Mouse (Mus musculus) macrophage (primary cell): ENCODE results near the gene Pdia3. TPM values are rescaled to one million over a fixed set of nuclear protein-coding genes. Genes with fewer than 3 reads are reported as not detected.
A peak's percentile ranks its signal among the peaks of the same experiment; 100 is the strongest.
"Not testable (repeated sequence)": the region's sequence is repeated elsewhere in the genome, so short reads cannot be mapped to it uniquely, and the experiment has no call there.

Source experiments
- H3K27ac ChIP-seq: fragments of 350-480 bp; formaldehyde crosslinking; 2 replicates; pipeline ENCODE4 v1.9.0; 2021
- H3K36me3 ChIP-seq: fragments of 350-480 bp; formaldehyde crosslinking; 2 replicates; pipeline ENCODE4 v1.9.0; 2021; ENCODE audit errors: inconsistent target
- H3K4me3 ChIP-seq: fragments of 350-480 bp; formaldehyde crosslinking; 2 replicates; pipeline ENCODE4 v1.9.0; 2021; ENCODE audit errors: inconsistent target
- H3K79me2 ChIP-seq: fragments of 350-480 bp; formaldehyde crosslinking; 2 replicates; pipeline ENCODE4 v1.9.0; 2021; ENCODE audit errors: inconsistent target
- WGBS: methylation state at CpG from one replicate; pipeline ENCODE4 v1.1.7; 2026; ENCODE audit warnings: inconsistent platforms; ENCODE audit not compliant: missing documents; 5-methylcytosine and 5-hydroxymethylcytosine counted together
- polyA plus RNA-seq: library from polyadenylated mRNA; stranded (reverse); fragments of 250-400 nt; gene quantifications from 3 replicates; pipeline ENCODE4 v1.2.4, GENCODE M21; 2018; ENCODE audit warnings: inconsistent platforms
- total RNA-seq, 78 experiments: library from RNA; depleted of rRNA; stranded (reverse); fragments of 250-400 nt; gene quantifications; 1 replicate in 9 of 78; 2 replicates in 24 of 78; 3 replicates in 43 of 78; 4 replicates in 2 of 78; pipeline ENCODE4 v1.2.4; 2018; ENCODE audit warnings: inconsistent platforms in 56 of 78

The Pdia3 gene
- total RNA-seq (2018; cell fraction: chromatin; rRNA removed): 100 to 1,000 TPM in 1 of 26 experiments, 10 to 100 TPM in 25; 19.4 to 107 (median 30.1) TPM
- 100 to 1,000 TPM; 239 to 423 (median 336) TPM for total RNA-seq (2018; cell fraction: cytosol; rRNA removed)
- total RNA-seq (2018; cell fraction: nucleus; rRNA removed): 100 to 1,000 TPM in 25 of 26 experiments, 10 to 100 TPM in 1; 55.0 to 472 (median 280) TPM
- polyA plus RNA-seq: 359 to 654 TPM (median 440 TPM) in 3 replicates

DNA sequence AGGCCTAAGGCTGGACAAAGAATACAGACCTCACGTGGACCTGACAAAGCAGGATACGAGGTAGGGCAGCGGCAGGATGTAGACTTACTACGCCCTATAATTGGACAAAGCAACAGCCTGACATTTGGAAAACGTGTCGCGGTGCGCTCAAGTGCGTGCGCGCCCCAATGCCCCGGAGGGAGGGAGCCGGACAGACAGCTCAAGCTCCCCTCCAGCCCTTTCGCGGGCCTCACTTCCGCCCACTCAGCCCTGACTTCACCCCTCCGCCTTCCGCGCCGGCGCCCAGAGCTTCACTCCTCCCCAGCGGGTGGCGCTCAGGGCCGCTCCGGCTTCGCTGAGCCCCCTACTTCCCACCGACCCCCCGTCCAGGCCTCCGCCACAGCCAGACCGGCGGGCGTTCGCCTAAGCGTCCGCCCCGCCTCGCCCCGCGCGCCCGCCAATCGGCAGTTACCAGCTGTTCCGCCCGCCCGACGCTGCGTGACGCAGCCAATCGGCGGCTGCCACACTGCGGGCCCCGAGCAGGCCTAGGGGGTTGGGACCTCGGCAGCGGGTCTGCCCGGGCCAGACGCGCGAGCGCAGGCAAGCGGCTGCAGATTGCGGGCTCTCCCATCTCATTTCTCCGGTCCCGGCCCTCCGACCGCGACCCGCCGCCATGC lies at the start of gene Pdia3, which contains the start of gene Catsper2:
Gene Pdia3 (plus strand): TSS at position 389 of the 656 bp plus-strand sequence.
Gene Catsper2 (minus strand): TSS at position 406 of the 656 bp plus-strand sequence.
- Histone ChIP-seq H3K27ac (peak within 1 kb of the TSS; percentile 74), H3K4me3 (peak within 1 kb of the TSS; percentile 79), H3K36me3 (0 out of 2 replicates have a peak, but pooled peaks cover 12% of the 10 kb centered on the region), H3K79me2 (peaks cover 46% of the 10 kb centered on the region)
- under 1% methylated on average over 45 of the region's 68 CpGs for WGBS

GRCm38 (mm10) chr2:121368831-121369230 lies 44.7 kb upstream of the Pdia3 start:
- H3K36me3 ChIP-seq: no peaks in the 10 kb centered on the region
- H3K27ac ChIP-seq: no peak overlapping the region
- 88% methylated on average over 2 of the region's 2 CpGs for WGBS

DNA sequence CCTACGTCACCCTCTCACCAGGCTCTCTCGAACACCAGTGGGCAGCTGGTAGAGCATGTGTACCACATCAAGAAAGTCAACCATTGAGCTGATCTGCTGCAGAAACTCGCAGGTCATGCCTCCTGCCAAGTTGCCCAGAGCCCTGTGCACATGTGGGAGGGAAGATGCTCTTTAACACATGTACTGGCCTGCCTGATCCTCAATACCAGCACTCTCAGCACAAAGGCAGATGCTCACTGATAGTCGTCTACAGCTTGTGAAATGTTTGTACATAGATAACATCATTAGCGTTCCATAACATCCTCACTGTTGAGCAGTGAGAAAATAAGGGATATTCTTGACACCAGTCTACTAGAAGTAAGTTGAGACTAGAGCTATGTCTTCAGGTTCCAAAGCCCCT lies 42.7 kb upstream of the Pdia3 start:
- WGBS: 91% methylated on average over 5 of the region's 5 CpGs
- Histone ChIP-seq H3K4me3 (no peak overlapping the region), H3K36me3 (no peaks in the 10 kb centered on the region), H3K27ac (no peak overlapping the region), H3K79me2 (no peaks in the 10 kb centered on the region)

More at GRCm38 (mm10) chr2:121368831-121369230, 44.7 kb upstream of the Pdia3 start:
- no peak overlapping the region for H3K4me3 ChIP-seq
- H3K79me2 ChIP-seq: no peaks in the 10 kb centered on the region

GRCm38 (mm10) chr2:121372266-121372665 lies 41.3 kb upstream of the Pdia3 start:
- 93% methylated on average over 3 of the region's 3 CpGs for WGBS
- H3K79me2 ChIP-seq: no peaks in the 10 kb centered on the region
- H3K4me3 ChIP-seq: no peak overlapping the region
- H3K36me3 ChIP-seq: no peaks in the 10 kb centered on the region
- H3K27ac ChIP-seq: no peak overlapping the region

DNA sequence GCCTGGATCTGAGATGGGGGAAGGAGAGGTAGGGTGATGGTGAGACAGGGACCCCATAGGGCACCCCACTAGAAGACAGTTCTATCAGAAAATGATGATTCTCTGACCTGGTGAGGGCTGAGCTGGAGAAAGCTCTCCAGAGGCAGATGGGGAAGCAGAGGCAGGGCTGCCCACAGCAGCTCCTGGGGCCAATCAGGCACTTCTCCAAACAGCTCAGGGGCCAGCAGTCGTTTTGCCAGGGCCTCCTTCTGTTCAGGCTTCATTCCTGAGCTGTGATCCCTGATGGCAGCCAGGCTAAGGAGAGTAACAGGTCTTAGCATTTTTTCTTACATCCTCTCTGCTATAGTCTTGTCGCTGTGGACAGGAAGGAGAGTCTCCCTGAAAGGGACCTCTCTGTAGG lies 38.8 kb upstream of the Pdia3 start:
- 48% methylated on average over 2 of the region's 2 CpGs for WGBS
- no peak overlapping the region for H3K27ac ChIP-seq
- no peak overlapping the region for H3K4me3 ChIP-seq
- no peaks in the 10 kb centered on the region for H3K36me3 ChIP-seq
- H3K79me2 ChIP-seq: no peaks in the 10 kb centered on the region

GRCm38 (mm10) chr2:121386961-121387575 lies 26.5 kb upstream of the Pdia3 start, which contains the start of gene Strc:
Gene Strc, minus strand, starts transcription at chr2:121387168.
- 97% methylated on average over 12 of the region's 17 CpGs for WGBS

GRCm38 (mm10) chr2:121396624-121397023 lies 17.0 kb upstream of the Pdia3 start:
- 34% methylated on average over 8 of the region's 8 CpGs for WGBS
- Histone ChIP-seq H3K27ac (no peak overlapping the region), H3K79me2 (no peaks in the 10 kb centered on the region), H3K36me3 (no peaks in the 10 kb centered on the region), H3K4me3 (no peak overlapping the region)

More at GRCm38 (mm10) chr2:121386961-121387575, 26.5 kb upstream of the Pdia3 start, which contains the start of gene Strc:
- not testable (repeated sequence) for H3K36me3 ChIP-seq, H3K27ac ChIP-seq, H3K79me2 ChIP-seq, H3K4me3 ChIP-seq

GRCm38 (mm10) chr2:121403296-121403695 lies 10.3 kb upstream of the Pdia3 start:
- Histone ChIP-seq H3K4me3 (no peak overlapping the region), H3K79me2 (no peaks in the 10 kb centered on the region), H3K36me3 (no peaks in the 10 kb centered on the region), H3K27ac (no peak overlapping the region)

DNA sequence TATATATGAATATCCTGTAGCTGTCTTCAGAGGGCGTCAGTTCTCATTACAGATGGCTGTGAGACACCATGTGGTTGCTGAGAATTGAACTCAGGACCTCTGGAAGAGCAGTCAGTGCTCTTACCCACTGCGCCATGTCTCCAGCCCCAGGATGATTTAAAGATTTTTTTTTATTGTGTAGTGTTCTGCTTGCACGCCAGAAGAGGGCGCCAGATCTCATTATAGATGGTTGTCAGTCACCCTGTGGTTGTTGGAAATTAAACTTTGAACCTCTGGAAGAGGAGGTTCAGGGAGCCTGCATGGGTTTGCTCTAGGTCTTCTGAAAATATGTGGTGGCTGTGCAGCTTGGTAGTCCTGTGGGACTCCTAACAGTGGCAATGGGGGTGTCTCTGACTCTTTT lies 5.4 kb upstream of the Pdia3 start:
- 44% methylated on average over 4 of the region's 4 CpGs for WGBS
- H3K4me3 ChIP-seq: no peak overlapping the region
- H3K27ac ChIP-seq: no peak overlapping the region
- H3K79me2 ChIP-seq: no peaks in the 10 kb centered on the region; the same call in 1 of the 2 replicates
- H3K36me3 ChIP-seq: no peaks in the 10 kb centered on the region

DNA sequence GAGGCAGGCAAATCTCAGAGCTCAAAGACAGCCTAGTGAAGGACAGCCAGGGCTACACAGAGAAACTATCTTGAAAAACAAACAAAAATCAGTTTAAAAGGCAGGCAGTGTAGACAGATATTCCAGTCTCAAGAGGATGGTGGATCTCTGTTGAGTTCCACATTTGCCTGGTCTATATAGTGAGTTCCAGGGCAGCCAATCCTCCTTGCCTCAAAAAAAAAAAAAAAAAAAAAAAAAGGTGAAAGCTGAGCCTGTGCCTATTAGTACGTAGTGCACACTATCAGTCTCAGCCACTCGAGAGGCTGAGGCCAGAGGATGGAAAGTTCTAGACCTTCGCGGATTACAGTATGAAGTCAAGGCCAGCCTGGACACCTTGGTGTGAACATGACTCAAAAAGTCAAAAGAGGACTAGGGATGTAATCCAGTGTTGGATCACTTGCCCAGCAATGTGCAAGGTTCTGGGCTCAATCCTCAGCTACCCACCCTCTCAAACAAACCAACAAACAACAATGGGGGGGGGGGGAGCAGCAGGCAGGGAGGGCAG lies 660 bp upstream of the Pdia3 start:
- 0 out of 2 replicates have a peak, but pooled peaks cover 8% of the 10 kb centered on the region for H3K36me3 ChIP-seq
- H3K4me3 ChIP-seq: peak overlapping the region; percentile 57
- H3K79me2 ChIP-seq: peaks cover 40% of the 10 kb centered on the region
- peak overlapping the region; percentile 74 for H3K27ac ChIP-seq
- 0% methylated on average over 2 of the region's 4 CpGs for WGBS

GRCm38 (mm10) chr2:121414139-121414685 lies 637 bp downstream of the Pdia3 start:
- WGBS: 1% methylated on average over 26 of the region's 32 CpGs
- H3K79me2 ChIP-seq: peaks cover 53% of the 10 kb centered on the region
- H3K4me3 ChIP-seq: peak overlapping the region; percentile 79
- H3K27ac ChIP-seq: peak overlapping the region; percentile 52
- 0 out of 2 replicates have a peak, but pooled peaks cover 12% of the 10 kb centered on the region for H3K36me3 ChIP-seq

GRCm38 (mm10) chr2:121415103-121415502 lies 1.5 kb downstream of the Pdia3 start:
- H3K79me2 ChIP-seq: peaks cover 62% of the 10 kb centered on the region
- peak overlapping the region; percentile 79 for H3K4me3 ChIP-seq
- 0 out of 2 replicates have a peak, but pooled peaks cover 12% of the 10 kb centered on the region for H3K36me3 ChIP-seq
- no peak overlapping the region for H3K27ac ChIP-seq
- WGBS: 31% methylated on average over 3 of the region's 3 CpGs

- WGBS: 94% methylated on average over 3 of the region's 3 CpGs
- Histone ChIP-seq H3K4me3 (peak overlapping the region; percentile 79; the same call in 1 of the 2 replicates), H3K36me3 (0 out of 2 replicates have a peak, but pooled peaks cover 12% of the 10 kb centered on the region), H3K27ac (no peak overlapping the region), H3K79me2 (peaks cover 67% of the 10 kb centered on the region)
These were observed 2.0 kb downstream of the Pdia3 start for GRCm38 (mm10) chr2:121415591-121415990.

- Histone ChIP-seq H3K27ac (no peak overlapping the region), H3K4me3 (no peak overlapping the region), H3K79me2 (peaks cover 75% of the 10 kb centered on the region), H3K36me3 (0 out of 2 replicates have a peak, but pooled peaks cover 12% of the 10 kb centered on the region)
- 94% methylated on average over 6 of the region's 6 CpGs for WGBS
These were observed 2.8 kb downstream of the Pdia3 start for GRCm38 (mm10) chr2:121416356-121416755.
